Mouse (Mus musculus) neural tube, embryonic 10.5 days (tissue): ENCODE data around the gene Ncapd3.

Source experiments
- DNase-seq: peaks from one replicate; pipeline ENCODE4 v3.0.0-alpha.2; 2017; ENCODE audit warnings: low spot score; ENCODE audit errors: extremely low spot score

Gene Ncapd3

GRCm38 (mm10) chr9:27122963-27123362 lies 93.0 kb downstream of the Ncapd3 start:
- DNase-seq, result no peak

GRCm38 (mm10) chr9:27123947-27124346 lies 94.0 kb downstream of the Ncapd3 start:
- DNase-seq, result no peak

- DNase-seq, result no peak
Observed at GRCm38 (mm10) chr9:27125450-27125849, 95.5 kb downstream of the Ncapd3 start.

GRCm38 (mm10) chr9:27126543-27126942 lies 96.6 kb downstream of the Ncapd3 start:
- DNase-seq, result no peak

GRCm38 (mm10) chr9:27128629-27129028 lies 98.7 kb downstream of the Ncapd3 start:
- no peak for DNase-seq

GRCm38 (mm10) chr9:27134410-27134809 lies 104.4 kb downstream of the Ncapd3 start:
- DNase-seq, result no peak

GRCm38 (mm10) chr9:27135372-27135771 lies 105.4 kb downstream of the Ncapd3 start:
- DNase-seq, result no peak

GRCm38 (mm10) chr9:27136651-27137050 lies 106.7 kb downstream of the Ncapd3 start:
- no peak for DNase-seq

GRCm38 (mm10) chr9:27140432-27141065 lies 110.6 kb downstream of the Ncapd3 start:
- no peak for DNase-seq

- DNase-seq, result no peak
Observed at GRCm38 (mm10) chr9:27144271-27144840, 114.4 kb downstream of the Ncapd3 start.
